Mouse (Mus musculus): ENCODE data around the gene Tnip3.

Gene Tnip3

GRCm38 (mm10) chr6:65584870-65585332 lies 59.8 kb downstream of the Tnip3 start:
- no peak for DNase-seq (ENCODE audit: extremely low read depth, low read depth)

GRCm38 (mm10) chr6:65585333-65586053 lies 60.4 kb downstream of the Tnip3 start:
- no peak for DNase-seq (ENCODE audit: extremely low read depth, low read depth)

- DNase-seq (ENCODE audit: extremely low read depth, low read depth): no peak
Measured at GRCm38 (mm10) chr6:65588847-65589246, 63.7 kb downstream of the Tnip3 start.

GRCm38 (mm10) chr6:65590018-65590417 lies 64.9 kb downstream of the Tnip3 start:
- DNase-seq (ENCODE audit: extremely low read depth, low read depth): peak; percentile 56

- DNase-seq (ENCODE audit: extremely low read depth, low read depth): peak; percentile 88
Measured at GRCm38 (mm10) chr6:65594171-65594570, 69.1 kb downstream of the Tnip3 start.

- no peak for DNase-seq (ENCODE audit: extremely low read depth, low read depth)
Measured at GRCm38 (mm10) chr6:65595371-65595770, 70.3 kb downstream of the Tnip3 start.

- DNase-seq (ENCODE audit: extremely low read depth, low read depth): no peak
Measured at GRCm38 (mm10) chr6:65597056-65597818, 72.1 kb downstream of the Tnip3 start.

GRCm38 (mm10) chr6:65598522-65598921 lies 73.4 kb downstream of the Tnip3 start:
- DNase-seq (ENCODE audit: extremely low read depth, low read depth): no peak

GRCm38 (mm10) chr6:65599865-65600739 lies 75.0 kb downstream of the Tnip3 start:
- DNase-seq (ENCODE audit: extremely low read depth, low read depth): no peak

- no peak for DNase-seq (ENCODE audit: extremely low read depth, low read depth)
Measured at GRCm38 (mm10) chr6:65600887-65601286, 75.8 kb downstream of the Tnip3 start.

GRCm38 (mm10) chr6:65605778-65606177 lies 80.7 kb downstream of the Tnip3 start:
- no peak for DNase-seq (ENCODE audit: extremely low read depth, low read depth)

- DNase-seq (ENCODE audit: extremely low read depth, low read depth): no peak
Measured at GRCm38 (mm10) chr6:65606946-65607345, 81.8 kb downstream of the Tnip3 start.

GRCm38 (mm10) chr6:65611834-65612233 lies 86.7 kb downstream of the Tnip3 start:
- no peak for DNase-seq (ENCODE audit: extremely low read depth, low read depth)

- DNase-seq (ENCODE audit: extremely low read depth, low read depth): no peak
Measured at GRCm38 (mm10) chr6:65613924-65614585, 88.9 kb downstream of the Tnip3 start.

GRCm38 (mm10) chr6:65615641-65616040 lies 90.5 kb downstream of the Tnip3 start:
- DNase-seq (ENCODE audit: extremely low read depth, low read depth): no peak

GRCm38 (mm10) chr6:65621260-65621659 lies 96.1 kb downstream of the Tnip3 start:
- DNase-seq (ENCODE audit: extremely low read depth, low read depth): no peak

GRCm38 (mm10) chr6:65623016-65623715 lies 98.1 kb downstream of the Tnip3 start:
- DNase-seq (ENCODE audit: extremely low read depth, low read depth): no peak

GRCm38 (mm10) chr6:65630578-65630977 lies 105.5 kb downstream of the Tnip3 start:
- DNase-seq (ENCODE audit: extremely low read depth, low read depth): no peak

- DNase-seq (ENCODE audit: extremely low read depth, low read depth): no peak
Measured at GRCm38 (mm10) chr6:65632184-65632583, 107.1 kb downstream of the Tnip3 start.

- no peak for DNase-seq (ENCODE audit: extremely low read depth, low read depth)
Measured at GRCm38 (mm10) chr6:65642431-65642830, 117.3 kb downstream of the Tnip3 start.

Data from MEL-GATA-1-ER (cell line).